Mouse (Mus musculus) liver, embryonic 12.5 days (tissue): ENCODE data around the gene Ifnab. TPM values are rescaled to one million over a fixed set of nuclear protein-coding genes. Genes with fewer than 3 reads are reported as not detected.
A peak's percentile ranks its signal among the peaks of the same experiment; 100 is the strongest.

Experiments used
- ATAC-seq: fragments of 200-750 bp; cut with Nextera tagmentation; 2 replicates; pipeline ENCODE4 v1.8.0; 2017; ENCODE audit warnings: moderate number of reproducible peaks, mild to moderate bottlenecking, moderate library complexity
- H3K27ac ChIP-seq: fragments of 300-500 bp; sonication (generic); 2 replicates; pipeline ENCODE4 v1.5.1; 2016; ENCODE audit warnings: mild to moderate bottlenecking
- H3K27me3 ChIP-seq: fragments of 300-500 bp; sonication (generic); replicated peaks from 2 replicates; pipeline ENCODE4 v1.6.1; 2016; ENCODE audit warnings: mild to moderate bottlenecking, moderate library complexity
- H3K36me3 ChIP-seq: fragments of 300-500 bp; sonication (generic); 2 replicates; pipeline ENCODE4 v1.6.1; 2016; ENCODE audit warnings: mild to moderate bottlenecking, moderate library complexity
- H3K4me1 ChIP-seq: fragments of 300-500 bp; sonication (generic); 2 replicates; pipeline ENCODE4 v1.6.1; 2016
- H3K4me2 ChIP-seq: fragments of 300-500 bp; sonication (generic); 2 replicates; pipeline ENCODE4 v1.6.1; 2016; ENCODE audit warnings: mild to moderate bottlenecking, moderate library complexity
- H3K4me3 ChIP-seq: fragments of 300-500 bp; sonication (generic); 2 replicates; pipeline ENCODE4 v1.5.1; 2016; ENCODE audit warnings: mild to moderate bottlenecking, moderate library complexity
- H3K9ac ChIP-seq: fragments of 300-500 bp; sonication (generic); 2 replicates; pipeline ENCODE4 v1.6.1; 2016; ENCODE audit warnings: mild to moderate bottlenecking, moderate library complexity
- H3K9me3 ChIP-seq: fragments of 300-500 bp; sonication (generic); replicated peaks from 2 replicates; pipeline ENCODE4 v1.6.1; 2016; ENCODE audit warnings: mild to moderate bottlenecking, moderate library complexity
- WGBS: fragments of 180-500 bp; shearing (Covaris S2); methylation state at CpG from one replicate; pipeline ENCODE4 v1.1.7; 2016; ENCODE audit not compliant: insufficient replicate concordance; 5-methylcytosine and 5-hydroxymethylcytosine counted together
- polyA plus RNA-seq: library from polyadenylated mRNA; unstranded; fragments of >200 nt; fragmentation: Nextera tagmentation; extraction: Ambion mirVana; gene quantifications from 2 replicates; pipeline ENCODE4 v1.2.1, GENCODE M21; 2016

The Ifnab gene
- polyA plus RNA-seq, 1 experiment from 2014 or later: not detected

DNA sequence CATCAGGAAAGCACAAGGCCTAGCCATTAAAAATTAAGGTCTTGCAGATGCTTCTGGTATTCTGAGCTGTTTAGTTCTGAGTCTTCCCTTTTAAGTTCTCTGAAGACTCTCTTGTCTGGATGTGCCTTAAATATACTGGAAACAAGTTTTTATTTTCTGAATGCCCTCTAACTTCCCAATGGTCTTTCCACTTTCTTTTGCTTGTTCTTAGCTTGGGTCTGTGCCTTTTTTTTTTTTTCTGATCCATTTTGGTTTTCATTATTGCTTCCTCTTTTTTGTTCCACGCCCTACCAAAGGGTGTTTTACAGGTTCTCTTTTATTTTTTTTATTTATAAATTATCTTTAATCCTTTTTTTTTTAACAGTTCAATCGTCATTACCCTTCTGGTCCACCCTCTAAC is 46.8 kb downstream of the Ifnab start, which contains the start of gene Ifna13:
TSS of gene Ifna13 (minus strand) at position 101 of the 400 bp plus-strand sequence.
- no peak within 1 kb of the TSS for H3K4me2 ChIP-seq
- no peak within 1 kb of the TSS for H3K27ac ChIP-seq
- H3K27me3 ChIP-seq: no peaks in the 10 kb centered on the region
- ATAC-seq: no peak
- H3K36me3 ChIP-seq: no peaks in the 10 kb centered on the region
- WGBS: 35% methylated on average over 2 of the region's 2 CpGs
- H3K9ac ChIP-seq: no peak within 1 kb of the TSS
- no peak within 1 kb of the TSS for H3K4me3 ChIP-seq
- no peaks in the 10 kb centered on the region for H3K9me3 ChIP-seq
- H3K4me1 ChIP-seq: no peaks in the 10 kb centered on the region

DNA sequence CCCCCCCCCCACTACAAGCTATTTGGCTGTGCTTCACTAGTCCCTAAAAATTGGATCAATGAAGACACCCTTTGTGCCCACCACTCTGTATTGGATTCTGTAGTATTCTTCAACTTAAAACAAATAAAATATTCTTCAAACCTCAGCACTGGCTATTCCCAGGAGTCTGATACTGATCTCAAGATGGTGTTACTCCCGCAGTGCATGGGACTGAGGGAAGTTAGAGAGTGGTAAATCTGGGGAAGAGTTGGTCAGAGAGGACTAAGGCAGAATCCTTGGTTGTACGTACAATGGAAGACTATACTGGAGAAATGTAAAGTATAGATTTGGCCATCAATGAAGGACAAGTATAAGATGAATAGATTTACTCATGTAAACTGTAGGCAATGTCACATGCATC is 48.6 kb downstream of the Ifnab start:
- H3K4me3 ChIP-seq: no peak overlapping the region

DNA sequence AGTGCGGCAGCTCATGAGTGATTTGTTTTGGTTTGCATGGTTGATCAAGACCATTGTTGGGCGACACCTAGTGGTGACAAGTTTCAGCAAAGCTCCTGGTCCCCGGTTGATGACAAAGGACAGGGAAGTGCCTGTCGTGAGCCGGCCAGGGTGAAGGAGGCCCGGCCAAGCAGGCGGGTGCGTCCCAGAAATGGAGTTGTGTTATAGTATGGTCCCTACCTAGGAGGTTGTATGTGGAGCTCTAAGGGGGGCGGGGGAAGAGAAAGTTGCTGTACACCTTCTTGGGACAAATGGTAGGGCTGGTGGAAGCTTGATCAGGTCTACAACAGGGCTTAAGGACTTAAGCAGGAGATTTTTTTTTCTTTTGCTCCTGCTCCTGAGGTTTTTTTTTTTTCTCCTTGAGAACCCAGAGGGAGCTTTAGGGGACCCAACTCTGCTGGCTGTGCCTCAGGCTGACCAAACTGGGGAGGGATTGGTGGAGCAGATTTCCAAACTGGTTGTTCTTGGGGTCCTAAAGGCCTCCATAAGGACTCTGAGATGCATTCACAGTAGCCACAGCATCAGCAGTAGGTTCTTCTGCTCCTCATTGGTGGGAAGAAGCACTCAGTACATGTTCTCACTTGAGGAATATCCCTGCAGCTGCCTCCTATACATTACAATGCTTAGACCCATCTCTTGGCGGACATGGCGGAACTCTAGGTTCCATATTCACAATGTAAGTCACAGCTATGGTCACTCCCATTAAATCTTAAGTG is 49.9 kb downstream of the Ifnab start:
- Histone ChIP-seq H3K27me3 (no peaks in the 10 kb centered on the region), H3K4me1 (no peaks in the 10 kb centered on the region), H3K36me3 (no peaks in the 10 kb centered on the region), H3K4me3 (peak overlapping the region; percentile 37), H3K4me2 (peak overlapping the region; percentile 54), H3K9ac (no peak overlapping the region), H3K27ac (no peak overlapping the region), H3K9me3 (no peaks in the 10 kb centered on the region)
- ATAC-seq: peak; percentile 84
- 25% methylated on average over 11 of the region's 11 CpGs for WGBS

More for the DNA sequence above, 48.6 kb downstream of the Ifnab start:
- Histone ChIP-seq H3K27me3 (no peaks in the 10 kb centered on the region), H3K4me1 (no peaks in the 10 kb centered on the region), H3K9me3 (no peaks in the 10 kb centered on the region), H3K36me3 (no peaks in the 10 kb centered on the region), H3K4me2 (no peak overlapping the region), H3K27ac (no peak overlapping the region), H3K9ac (no peak overlapping the region)
- no peak for ATAC-seq
- 23% methylated on average over 2 of the region's 2 CpGs for WGBS

DNA sequence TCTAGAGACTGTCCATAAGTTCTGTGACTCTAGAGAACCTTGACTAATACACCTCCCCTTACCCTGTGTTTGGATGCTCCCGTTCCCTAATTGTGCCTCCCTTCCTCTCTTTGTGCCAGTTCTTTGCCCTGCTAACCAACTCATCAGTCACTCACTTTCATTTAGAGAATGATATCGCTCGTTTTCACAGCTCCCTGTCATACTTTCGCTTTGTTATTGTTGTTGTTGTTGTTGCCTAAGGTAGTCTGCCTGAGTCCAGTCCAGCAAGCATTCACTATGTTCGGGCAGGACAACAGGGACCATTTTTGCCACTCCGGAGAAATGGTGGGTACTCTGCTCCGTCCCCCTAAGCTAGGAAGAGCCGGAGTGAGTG is 50.5 kb downstream of the Ifnab start:
- Histone ChIP-seq H3K4me3 (peak overlapping the region; percentile 37), H3K9me3 (no peaks in the 10 kb centered on the region), H3K27ac (no peak overlapping the region), H3K36me3 (no peaks in the 10 kb centered on the region), H3K9ac (no peak overlapping the region), H3K27me3 (no peaks in the 10 kb centered on the region), H3K4me2 (peak overlapping the region; percentile 54), H3K4me1 (no peaks in the 10 kb centered on the region)
- WGBS: 58% methylated on average over 8 of the region's 8 CpGs
- no peak for ATAC-seq

Other genes starting within 250 kb of the Ifnab start
- not detected in 2 replicates for gene Ifnb1, start 168.6 kb downstream of the Ifnab start, polyA plus RNA-seq
- gene Ifna15, start 133.1 kb downstream of the Ifnab start, polyA plus RNA-seq: not detected in 2 replicates
- not detected in 2 replicates for gene Ifna14, start 119.6 kb downstream of the Ifnab start, polyA plus RNA-seq
- gene Ifna9, start 99.0 kb downstream of the Ifnab start, polyA plus RNA-seq: not detected in 2 replicates
- gene Ifna12, start 88.0 kb downstream of the Ifnab start, polyA plus RNA-seq: not detected in 2 replicates
- gene C87499, start 56.9 kb downstream of the Ifnab start, polyA plus RNA-seq: not detected in 2 replicates
- gene Ifna13, start 46.9 kb downstream of the Ifnab start, polyA plus RNA-seq: not detected in 2 replicates
- gene Ifna16, start 14.4 kb downstream of the Ifnab start, polyA plus RNA-seq: not detected in 2 replicates
- not detected in 2 replicates for gene Ifna2, start 7.4 kb downstream of the Ifnab start, polyA plus RNA-seq
- gene Gm26566, start 30.4 kb upstream of the Ifnab start, polyA plus RNA-seq: 0.29 and 0.43 TPM in 2 replicates
- 38.0 and 38.7 TPM in 2 replicates for gene Klhl9, start 31.1 kb upstream of the Ifnab start, polyA plus RNA-seq
- gene Gm13271, start 63.5 kb upstream of the Ifnab start, polyA plus RNA-seq: not detected in 2 replicates
- not detected in 2 replicates for gene Gm13283, start 68.8 kb upstream of the Ifnab start, polyA plus RNA-seq
- not detected in 2 replicates for gene Gm13290, start 82.5 kb upstream of the Ifnab start, polyA plus RNA-seq
- not detected in 2 replicates for gene Gm13289, start 85.6 kb upstream of the Ifnab start, polyA plus RNA-seq
- not detected in 2 replicates for gene Gm13272, start 88.5 kb upstream of the Ifnab start, polyA plus RNA-seq
- not detected in 2 replicates for gene Ifnz, start 90.8 kb upstream of the Ifnab start, polyA plus RNA-seq
- gene Gm13276, start 94.3 kb upstream of the Ifnab start, polyA plus RNA-seq: not detected in 2 replicates
- gene Gm13277, start 97.3 kb upstream of the Ifnab start, polyA plus RNA-seq: not detected in 2 replicates
- gene Gm13278, start 100.2 kb upstream of the Ifnab start, polyA plus RNA-seq: not detected in 2 replicates
- not detected in 2 replicates for gene Gm13275, start 103.1 kb upstream of the Ifnab start, polyA plus RNA-seq
- gene Gm13279, start 106.0 kb upstream of the Ifnab start, polyA plus RNA-seq: not detected in 2 replicates
- 0.13 and 0.22 TPM in 2 replicates for gene Gm13285, start 108.3 kb upstream of the Ifnab start, polyA plus RNA-seq
- not detected in 2 replicates for gene Gm13287, start 111.9 kb upstream of the Ifnab start, polyA plus RNA-seq
- gene Gm13288, start 114.2 kb upstream of the Ifnab start, polyA plus RNA-seq: not detected in 2 replicates
- gene Ifna7, start 124.9 kb upstream of the Ifnab start, polyA plus RNA-seq: not detected in 2 replicates
- not detected in 2 replicates for gene Ifna11, start 128.6 kb upstream of the Ifnab start, polyA plus RNA-seq
- gene Ifna6, start 136.1 kb upstream of the Ifnab start, polyA plus RNA-seq: not detected in 2 replicates
- gene Ifna5, start 144.2 kb upstream of the Ifnab start, polyA plus RNA-seq: not detected in 2 replicates
- gene Ifna4, start 150.5 kb upstream of the Ifnab start, polyA plus RNA-seq: not detected in 2 replicates
- gene Ifna1, start 158.7 kb upstream of the Ifnab start, polyA plus RNA-seq: not detected in 2 replicates
- not detected in 2 replicates for gene Ifne, start 188.8 kb upstream of the Ifnab start, polyA plus RNA-seq